Mouse (Mus musculus): ENCODE measurements around the gene Zfp984. TPM values are rescaled to one million over a fixed set of nuclear protein-coding genes. Genes with fewer than 3 reads are reported as not detected.
"Not testable (repeated sequence)": the region's sequence is repeated elsewhere in the genome, so short reads cannot be mapped to it uniquely, and the experiment has no call there.

Gene Zfp984
- total RNA-seq, 2 experiments from 2014 or later = 1.8 to 2.2 TPM

- H3K27ac ChIP-seq; H3K4me3 ChIP-seq; DNase-seq (ENCODE audit: low spot score in 2 of 2): not testable (repeated sequence)
These were observed 63.3 kb downstream of the Zfp984 start for GRCm38 (mm10) chr4:147746255-147746654.

DNA sequence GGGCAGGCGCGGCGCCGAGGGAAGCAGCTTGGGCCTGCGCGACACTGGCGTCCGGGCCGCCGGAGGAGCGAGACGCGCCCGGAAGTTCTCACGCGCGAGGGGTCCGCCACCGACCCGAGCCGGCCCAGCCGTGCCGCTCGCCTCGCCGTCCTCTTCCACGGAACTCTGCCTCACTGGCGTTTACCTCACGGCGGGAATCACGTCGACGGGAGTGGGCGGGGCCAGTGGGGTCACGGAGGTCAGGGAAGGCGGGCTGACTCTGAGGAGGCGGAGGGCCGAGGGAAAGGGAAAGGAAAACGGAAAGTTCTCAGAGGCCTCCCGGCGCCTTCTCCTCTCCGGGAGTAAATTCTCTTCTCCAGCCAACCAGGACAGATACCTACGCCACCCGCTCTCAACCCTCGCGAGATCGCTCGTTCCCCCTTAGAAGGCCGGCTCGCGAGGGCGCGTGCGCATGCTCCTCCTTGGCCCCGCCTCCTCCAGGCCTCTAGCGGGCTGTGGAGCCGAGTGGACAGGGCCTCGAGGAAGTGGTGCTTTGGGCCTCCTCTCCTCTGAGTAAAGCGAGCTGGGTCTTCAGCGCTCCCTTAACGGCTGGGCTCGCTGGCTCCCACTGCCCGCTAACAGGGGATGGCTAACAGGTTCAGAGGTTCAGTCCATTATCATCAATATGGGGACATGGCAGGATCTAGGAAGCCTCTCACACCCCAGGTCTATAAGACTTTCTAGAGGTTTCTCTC lies 70.8 kb downstream of the Zfp984 start:
- not testable (repeated sequence) for DNase-seq (ENCODE audit: low spot score in 2 of 2); H3K27ac ChIP-seq; H3K4me3 ChIP-seq

Other genes starting within 250 kb of the Zfp984 start
- under 1 TPM; 0.44 to 0.49 TPM for gene Zfp979, start 167.3 kb downstream of the Zfp984 start, total RNA-seq (2021)
- gene Zfp534, start 107.2 kb downstream of the Zfp984 start, total RNA-seq (2021) = under 1 TPM in 1 of 2 experiments, not detected in 1; 0.15 TPM
- 10 to 100 TPM; 22.3 to 22.6 TPM for gene Zfp933, start 38.6 kb upstream of the Zfp984 start, total RNA-seq (2021)
- 10 to 100 TPM; 19.9 to 26.5 TPM for gene Miip, start 59.0 kb upstream of the Zfp984 start, total RNA-seq (2021)
- 1 to 10 TPM; 8.8 to 9.5 TPM for gene Fv1, start 59.2 kb upstream of the Zfp984 start, total RNA-seq (2021)
- 100 to 1,000 TPM; 198 to 200 TPM for gene Mfn2, start 94.9 kb upstream of the Zfp984 start, total RNA-seq (2021)
- 10 to 100 TPM; 16.4 to 21.5 TPM for gene Plod1, start 127.0 kb upstream of the Zfp984 start, total RNA-seq (2021)
- gene 2510039O18Rik, start 131.1 kb upstream of the Zfp984 start, total RNA-seq (2021) = 10 to 100 TPM; 27.0 to 27.9 TPM
- not detected for gene Nppb, start 176.0 kb upstream of the Zfp984 start, total RNA-seq (2021)
- gene Nppa, start 190.9 kb upstream of the Zfp984 start, total RNA-seq (2021) = not detected
- gene Clcn6, start 229.0 kb upstream of the Zfp984 start, total RNA-seq (2021) = 10 to 100 TPM; 77.0 to 77.6 TPM
- gene Mthfr, start 229.3 kb upstream of the Zfp984 start, total RNA-seq (2021) = 10 to 100 TPM; 33.5 to 37.2 TPM